Mouse (Mus musculus): ENCODE measurements at regions not wholly inside any gene's neighbourhood (a gene's known extent, or its start where the extent isn't known, plus 50 kb on each side); places are given as distances from the start of the nearest gene placed in this dataset.

GRCm38 (mm10) chr13:44376160-44376488 is 353.1 kb upstream of the Jarid2 start:
- peak overlapping the region; percentile 10; the same call in 1 of the 2 replicates for H3K4me3 ChIP-seq
- peaks cover 45% of the 10 kb centered on the region for H3K4me1 ChIP-seq
- peak overlapping the region; percentile 84 for H3K27ac ChIP-seq
- no peaks in the 10 kb centered on the region for H3K9me3 ChIP-seq
- 14% methylated on average over 3 of the region's 3 CpGs for WGBS
- no peaks in the 10 kb centered on the region for H3K36me3 ChIP-seq (replicated peaks)
- no peaks in the 10 kb centered on the region; the same call in 1 of the 2 replicates for H3K27me3 ChIP-seq (ENCODE audit: poor library complexity, severe bottlenecking)
- no peak for DNase-seq (ENCODE audit: extremely low spot score, low spot score)

DNA sequence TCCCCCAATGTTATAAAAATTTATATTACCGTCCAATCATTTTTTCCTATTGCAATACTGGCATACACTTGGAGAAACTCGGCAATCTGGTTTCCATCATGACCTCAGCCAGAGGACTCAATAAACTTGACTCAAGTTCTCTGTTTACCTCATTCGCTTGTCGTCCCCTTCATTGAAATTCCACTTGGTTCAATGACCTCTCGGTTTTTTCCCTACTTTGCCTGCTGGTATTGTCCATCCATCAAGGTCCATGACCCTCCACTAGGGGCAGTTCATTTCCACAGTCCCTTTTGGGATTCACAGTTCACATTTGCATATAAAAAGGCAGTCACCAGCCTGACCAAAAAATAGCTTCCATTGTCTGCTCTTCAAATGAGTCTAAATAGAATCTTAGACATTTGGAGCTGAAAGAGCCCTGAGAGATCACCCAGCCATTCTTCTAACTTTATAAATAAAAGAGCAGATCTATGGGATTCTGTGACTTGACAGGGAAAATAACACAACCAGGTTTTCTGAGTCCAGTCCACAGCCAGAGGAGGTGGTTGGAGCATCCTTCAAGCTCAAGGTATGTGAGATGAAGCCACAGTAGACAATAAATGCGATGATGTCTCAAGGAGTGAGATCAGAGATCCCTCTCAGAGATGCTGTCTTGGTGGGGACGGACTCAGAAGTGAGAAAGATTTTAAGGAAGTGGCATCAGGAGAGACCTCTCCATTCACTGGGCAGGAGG is 347.4 kb upstream of the Jarid2 start:
- peak; percentile 30 for DNase-seq (ENCODE audit: extremely low spot score, low spot score)
- Histone ChIP-seq H3K27me3 (ENCODE audit: poor library complexity, severe bottlenecking) (no peaks in the 10 kb centered on the region), H3K4me3 (no peak overlapping the region), H3K4me1 (peaks cover 38% of the 10 kb centered on the region), H3K36me3 (replicated peaks) (no peaks in the 10 kb centered on the region), H3K9me3 (no peaks in the 10 kb centered on the region), H3K27ac (peak overlapping the region; percentile 68)
- WGBS = 47% methylated on average over 7 of the region's 7 CpGs

DNA sequence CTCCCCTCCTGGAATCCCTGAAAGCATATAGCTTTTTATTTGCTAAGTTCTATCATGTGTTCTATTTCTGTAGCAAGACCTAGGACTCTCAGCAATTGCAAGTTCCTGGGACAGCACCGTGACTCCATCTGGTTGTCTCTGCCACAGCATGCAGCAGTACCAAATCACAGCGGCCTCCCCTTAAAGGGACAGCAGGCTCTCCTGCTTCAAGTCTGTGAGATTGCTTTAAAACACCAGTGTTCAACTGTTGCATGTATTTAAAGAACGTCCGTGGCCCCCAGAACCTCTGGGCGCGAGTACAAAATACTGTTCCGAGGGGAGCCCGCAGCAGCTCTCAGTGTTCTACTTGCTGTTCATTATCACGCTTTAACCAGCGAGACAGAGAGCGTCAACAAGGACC is 346.0 kb upstream of the Jarid2 start:
- H3K27me3 ChIP-seq (ENCODE audit: poor library complexity, severe bottlenecking) = no peaks in the 10 kb centered on the region
- peaks cover 30% of the 10 kb centered on the region for H3K4me1 ChIP-seq
- peak overlapping the region; percentile 68 for H3K27ac ChIP-seq
- 82% methylated on average over 11 of the region's 11 CpGs for WGBS
- peaks cover 6% of the 10 kb centered on the region; the same call in 1 of the 2 replicates for H3K9me3 ChIP-seq
- no peak for DNase-seq (ENCODE audit: extremely low spot score, low spot score)
- no peak overlapping the region for H3K4me3 ChIP-seq
- no peaks in the 10 kb centered on the region for H3K36me3 ChIP-seq (replicated peaks)

DNA sequence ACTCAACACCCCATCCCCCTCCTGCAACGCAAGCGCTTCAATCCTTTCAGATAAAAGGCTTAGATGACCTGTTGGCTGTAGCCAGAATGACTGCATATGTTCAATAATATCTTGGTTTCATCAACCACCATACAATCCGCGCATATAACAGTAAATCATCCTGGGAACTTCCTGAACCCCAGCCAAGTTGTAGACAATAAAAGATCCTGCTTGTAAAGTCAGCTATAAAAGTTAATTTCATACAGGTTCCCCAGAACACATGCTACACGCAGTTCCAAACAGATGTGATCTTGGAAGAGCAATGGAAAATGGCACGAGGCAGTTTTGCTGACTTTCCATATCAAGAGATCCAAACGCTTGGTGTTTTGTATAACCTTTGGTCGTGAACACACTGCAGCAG is 342.5 kb upstream of the Jarid2 start:
- Histone ChIP-seq H3K36me3 (replicated peaks) (no peaks in the 10 kb centered on the region), H3K4me1 (peaks cover 19% of the 10 kb centered on the region), H3K4me3 (no peak overlapping the region), H3K27me3 (ENCODE audit: poor library complexity, severe bottlenecking) (no peaks in the 10 kb centered on the region), H3K27ac (no peak overlapping the region), H3K9me3 (peaks cover 6% of the 10 kb centered on the region; the same call in 1 of the 2 replicates)
- WGBS = 92% methylated on average over 8 of the region's 8 CpGs
- no peak for DNase-seq (ENCODE audit: extremely low spot score, low spot score)

GRCm38 (mm10) chr13:44389696-44390095 is 339.6 kb upstream of the Jarid2 start:
- Histone ChIP-seq H3K27me3 (ENCODE audit: poor library complexity, severe bottlenecking) (no peaks in the 10 kb centered on the region; the same call in 1 of the 2 replicates), H3K27ac (no peak overlapping the region), H3K4me1 (no peaks in the 10 kb centered on the region), H3K4me3 (no peak overlapping the region), H3K9me3 (peaks cover 6% of the 10 kb centered on the region; the same call in 1 of the 2 replicates), H3K36me3 (replicated peaks) (no peaks in the 10 kb centered on the region)
- WGBS = 80% methylated on average over 5 of the region's 5 CpGs
- no peak for DNase-seq (ENCODE audit: extremely low spot score, low spot score)

DNA sequence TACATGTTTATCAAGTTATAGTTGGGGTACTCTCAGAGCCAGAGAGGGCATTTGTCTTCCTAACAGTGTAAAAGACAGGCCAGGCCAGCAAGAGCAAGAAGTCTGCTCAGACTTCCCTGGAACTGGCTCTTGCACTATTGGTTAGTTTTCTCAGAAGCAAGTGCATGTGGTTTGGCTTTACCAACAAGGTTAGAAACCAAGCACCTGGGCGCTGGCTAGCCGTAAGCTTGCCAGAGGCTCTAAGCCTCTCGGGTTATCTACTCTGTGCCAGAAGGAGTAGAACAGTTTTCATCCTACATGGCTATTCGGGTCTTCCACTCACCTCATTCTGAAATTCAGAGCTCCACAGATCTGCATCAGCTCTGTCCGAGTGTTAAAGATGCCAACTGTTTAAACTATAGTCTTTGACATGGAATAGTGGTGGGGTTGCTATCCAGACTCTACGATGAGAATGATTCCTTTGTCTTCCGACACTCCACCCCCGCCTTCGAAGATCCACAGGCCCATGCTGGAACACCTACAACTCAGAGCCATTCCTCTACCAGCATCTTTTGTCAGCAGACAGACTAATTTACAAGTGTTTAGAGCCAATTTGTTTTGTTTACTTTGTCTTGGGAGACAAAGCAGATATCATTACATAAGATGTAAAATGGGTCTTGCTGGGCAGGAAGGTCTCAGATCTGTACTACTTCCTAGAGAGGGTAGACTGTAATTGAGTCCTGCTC is 338.4 kb upstream of the Jarid2 start:
- Histone ChIP-seq H3K36me3 (replicated peaks) (no peaks in the 10 kb centered on the region), H3K9me3 (peaks cover 6% of the 10 kb centered on the region; the same call in 1 of the 2 replicates), H3K4me1 (no peaks in the 10 kb centered on the region), H3K27ac (no peak overlapping the region), H3K4me3 (no peak overlapping the region), H3K27me3 (ENCODE audit: poor library complexity, severe bottlenecking) (no peaks in the 10 kb centered on the region; the same call in 1 of the 2 replicates)
- DNase-seq (ENCODE audit: extremely low spot score, low spot score) = no peak
- 93% methylated on average over 9 of the region's 9 CpGs for WGBS

DNA sequence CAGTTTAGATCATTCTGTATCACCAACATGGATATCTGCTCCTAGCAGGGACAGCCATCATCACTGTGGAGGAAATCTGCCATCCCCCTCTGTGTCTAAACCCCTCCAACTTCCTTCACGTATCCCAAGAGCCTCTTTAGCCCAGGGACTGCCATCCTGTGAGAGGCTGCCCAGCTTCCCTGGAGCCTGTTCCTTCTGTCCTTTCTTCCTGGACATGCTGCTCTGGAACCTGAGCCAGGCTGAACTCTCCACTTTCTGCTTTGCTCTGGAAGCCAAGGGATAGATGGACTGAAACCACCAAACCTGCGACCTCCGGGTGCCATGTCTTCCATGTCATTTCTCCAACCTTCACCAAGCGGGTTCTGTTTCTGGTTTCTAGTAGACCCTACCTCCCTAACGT is 335.3 kb upstream of the Jarid2 start:
- WGBS = 91% methylated on average over 5 of the region's 5 CpGs
- H3K27me3 ChIP-seq (ENCODE audit: poor library complexity, severe bottlenecking) = peaks cover 6% of the 10 kb centered on the region; the same call in 1 of the 2 replicates

DNA sequence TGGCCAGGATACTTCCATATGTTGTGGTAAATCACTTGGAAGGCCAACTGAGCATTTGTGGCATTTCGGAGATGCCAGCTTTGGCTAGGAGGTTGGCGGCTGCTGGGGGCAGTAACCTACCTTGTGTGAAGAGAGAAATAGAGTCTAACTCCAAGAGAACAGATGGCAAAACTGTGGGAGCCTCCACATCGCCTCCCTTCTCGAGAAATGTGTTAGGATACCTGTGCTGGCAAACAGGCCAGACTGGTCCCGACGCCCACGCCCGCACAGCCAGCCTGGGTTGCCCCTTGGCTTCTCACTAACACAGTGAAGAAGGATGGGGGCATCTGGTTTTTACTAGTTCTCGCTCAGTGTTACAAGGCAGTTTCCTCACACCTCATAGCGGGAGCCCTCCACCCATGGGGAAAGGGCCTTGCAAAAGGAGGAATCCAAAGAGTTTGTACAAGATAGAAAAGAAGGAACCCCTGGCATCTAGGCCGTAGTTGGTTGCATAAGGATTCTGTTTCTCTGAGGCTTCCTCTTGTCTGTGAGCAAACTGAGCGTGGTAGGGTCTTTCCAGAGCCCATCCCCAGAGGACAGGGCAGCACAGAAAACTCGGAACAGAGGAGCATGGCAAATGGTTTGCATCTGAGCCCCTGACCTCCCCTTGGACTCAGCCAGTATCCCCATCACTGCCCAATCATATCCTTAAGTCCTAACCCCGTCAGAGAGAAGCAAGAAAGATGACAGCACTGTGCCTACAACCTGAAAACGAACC is 330.5 kb upstream of the Jarid2 start:
- no peak overlapping the region for H3K4me3 ChIP-seq
- peaks cover 14% of the 10 kb centered on the region for H3K4me1 ChIP-seq
- H3K27ac ChIP-seq = no peak overlapping the region; the same call in 1 of the 2 replicates
- WGBS = 86% methylated on average over 15 of the region's 15 CpGs
- no peaks in the 10 kb centered on the region for H3K36me3 ChIP-seq (replicated peaks)
- DNase-seq (ENCODE audit: extremely low spot score, low spot score) = no peak
- peaks cover 6% of the 10 kb centered on the region; the same call in 1 of the 2 replicates for H3K27me3 ChIP-seq (ENCODE audit: poor library complexity, severe bottlenecking)
- H3K9me3 ChIP-seq = no peaks in the 10 kb centered on the region

More for the DNA sequence above, 335.3 kb upstream of the Jarid2 start:
- H3K4me3 ChIP-seq = no peak overlapping the region
- no peaks in the 10 kb centered on the region for H3K9me3 ChIP-seq
- H3K4me1 ChIP-seq = peaks cover 1% of the 10 kb centered on the region
- H3K36me3 ChIP-seq (replicated peaks) = no peaks in the 10 kb centered on the region
- no peak for DNase-seq (ENCODE audit: extremely low spot score, low spot score)
- no peak overlapping the region for H3K27ac ChIP-seq

- no peak for DNase-seq (ENCODE audit: extremely low spot score, low spot score)
- Histone ChIP-seq H3K4me3 (no peak overlapping the region), H3K9me3 (no peaks in the 10 kb centered on the region), H3K27me3 (ENCODE audit: poor library complexity, severe bottlenecking) (0 out of 2 replicates have a peak, but pooled peaks cover 6% of the 10 kb centered on the region), H3K27ac (no peak overlapping the region; the same call in 1 of the 2 replicates), H3K4me1 (peaks cover 14% of the 10 kb centered on the region), H3K36me3 (replicated peaks) (no peaks in the 10 kb centered on the region)
- 68% methylated on average over 4 of the region's 4 CpGs for WGBS
These were observed 329.9 kb upstream of the Jarid2 start for GRCm38 (mm10) chr13:44399370-44399685.

DNA sequence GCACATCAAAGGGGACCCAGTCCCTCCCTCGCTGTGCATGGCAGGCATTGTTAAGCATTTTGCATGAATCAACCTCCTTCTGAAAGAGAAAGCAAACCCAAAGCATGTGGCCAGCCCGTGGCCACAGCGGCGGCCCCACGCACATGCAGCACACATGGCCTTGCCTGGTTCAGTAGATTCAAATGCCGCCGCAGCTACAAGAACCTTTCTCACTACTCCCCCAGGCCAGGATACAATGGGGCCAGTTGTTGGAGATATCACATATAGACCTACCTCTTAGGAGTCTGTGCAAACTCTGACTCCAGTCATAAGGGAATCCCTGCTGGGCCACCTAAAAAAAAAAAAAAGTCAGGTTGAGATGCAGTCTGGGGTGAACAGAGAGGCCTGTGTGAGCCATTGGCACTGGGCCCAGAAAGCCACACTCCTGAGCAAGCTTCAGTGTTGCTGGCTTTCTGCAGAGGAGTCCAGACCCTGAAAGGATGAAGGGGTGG is 329.4 kb upstream of the Jarid2 start:
- no peaks in the 10 kb centered on the region for H3K36me3 ChIP-seq (replicated peaks)
- no peaks in the 10 kb centered on the region for H3K9me3 ChIP-seq
- 78% methylated on average over 7 of the region's 7 CpGs for WGBS
- no peak overlapping the region for H3K4me3 ChIP-seq
- H3K27ac ChIP-seq = no peak overlapping the region
- H3K27me3 ChIP-seq (ENCODE audit: poor library complexity, severe bottlenecking) = 0 out of 2 replicates have a peak, but pooled peaks cover 6% of the 10 kb centered on the region
- H3K4me1 ChIP-seq = peaks cover 14% of the 10 kb centered on the region
- no peak for DNase-seq (ENCODE audit: extremely low spot score, low spot score)

- H3K9me3 ChIP-seq = no peaks in the 10 kb centered on the region
- H3K4me3 ChIP-seq = no peak overlapping the region
- H3K36me3 ChIP-seq (replicated peaks) = no peaks in the 10 kb centered on the region
- WGBS = 95% methylated on average over 8 of the region's 8 CpGs
- DNase-seq (ENCODE audit: extremely low spot score, low spot score) = no peak
- H3K27ac ChIP-seq = no peak overlapping the region
- H3K27me3 ChIP-seq (ENCODE audit: poor library complexity, severe bottlenecking) = peaks cover under 1% of the 10 kb centered on the region; the same call in 1 of the 2 replicates
- H3K4me1 ChIP-seq = peaks cover 15% of the 10 kb centered on the region
These were observed 325.2 kb upstream of the Jarid2 start for GRCm38 (mm10) chr13:44404010-44404575.

DNA sequence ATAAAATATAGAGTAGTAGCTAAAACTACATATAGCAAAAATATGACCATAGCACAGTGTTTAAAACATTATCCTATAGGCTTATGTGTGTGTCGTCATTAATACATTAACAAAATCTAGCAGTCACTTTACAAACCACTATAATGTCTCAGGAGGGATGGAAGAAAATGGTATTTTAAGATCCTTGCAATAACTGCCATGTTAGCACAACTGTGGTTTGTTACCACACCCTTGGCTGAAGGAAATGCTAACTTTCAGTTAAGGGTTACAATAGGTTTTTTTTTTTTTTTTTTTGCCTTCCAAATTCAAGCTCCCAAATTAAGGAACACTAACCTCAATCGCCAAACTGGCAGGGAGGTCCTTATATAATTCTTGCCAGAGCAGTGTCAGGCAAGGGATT is 322.0 kb upstream of the Jarid2 start:
- H3K4me3 ChIP-seq = no peak overlapping the region
- H3K27ac ChIP-seq = no peak overlapping the region
- WGBS = 96% methylated on average over 2 of the region's 2 CpGs
- no peak for DNase-seq (ENCODE audit: extremely low spot score, low spot score)
- H3K4me1 ChIP-seq = 0 out of 2 replicates have a peak, but pooled peaks cover 9% of the 10 kb centered on the region
- H3K27me3 ChIP-seq (ENCODE audit: poor library complexity, severe bottlenecking) = peaks cover 8% of the 10 kb centered on the region
- 0 out of 2 replicates have a peak, but pooled peaks cover 4% of the 10 kb centered on the region for H3K9me3 ChIP-seq
- H3K36me3 ChIP-seq (replicated peaks) = no peaks in the 10 kb centered on the region
